Mouse (Mus musculus): ENCODE results near the gene Gm27027.

DNA sequence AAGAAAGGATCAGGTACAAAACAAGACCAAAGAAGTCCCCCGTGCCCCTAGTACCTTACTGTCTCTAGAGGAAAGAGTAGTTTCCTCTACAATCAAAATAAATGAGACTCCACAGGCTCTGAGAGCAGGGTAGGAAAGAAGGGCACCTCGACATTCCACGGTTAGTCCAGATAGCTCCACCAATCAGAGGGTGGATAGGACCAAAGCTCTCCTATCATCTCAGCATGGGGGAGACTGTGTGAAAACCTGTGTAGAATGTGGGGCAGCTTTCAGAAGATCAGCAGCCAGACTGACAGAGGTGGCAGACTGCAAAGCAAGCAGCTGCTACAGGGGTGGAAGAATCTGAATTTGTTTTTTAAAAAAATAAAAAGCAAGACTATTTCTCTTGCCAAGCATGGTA is 3.3 kb downstream of the Gm27027 start:
- TF ChIP-seq CTCF (IDR thresholded peaks at IDR 0.05; ENCODE audit: extremely low read depth, insufficient read depth, insufficient read length, insufficient replicate concordance) (no peak), POLR2A (IDR thresholded peaks at IDR 0.05; ENCODE audit: low read depth, low read length) (no peak)

All from spleen, adult 2 months (tissue).